In genomic region chr12:35390266-35390665, GRCm38 (mm10) we compare ENCODE assay signal across 34 mouse cellular contexts.
"Had no signal": no experiment of that assay in that cellular context is flagged by ENCODE, and none has a peak within 500 bp of the region (broad histone marks: within the 10 kb centered on the region; RNA-seq: fewer than 3 reads in every experiment).

No protein-coding gene starts in this region.

- H3K27ac ChIP-seq: heart, embryonic 10.5 days; heart, embryonic 13.5 days; heart, embryonic 15.5 days; hindbrain, embryonic 10.5 days; hindbrain, embryonic 12.5 days; hindbrain, embryonic 14.5 days; hindbrain, embryonic 15.5 days; hindbrain, postnatal 0 days; intestine, embryonic 15.5 days; kidney, embryonic 15.5 days; kidney, postnatal 0 days; layer of hippocampus, adult 2 months had no signal

- ATAC-seq: hindbrain, embryonic 16.5 days; hindbrain, postnatal 0 days; inflammation-experienced regulatory T-cells, adult 6 months; intestine, embryonic 15.5 days; intestine, embryonic 16.5 days; intestine, postnatal 0 days had no signal

- H3K36me3 ChIP-seq: heart, embryonic 10.5 days; heart, embryonic 12.5 days; heart, embryonic 13.5 days; heart, embryonic 15.5 days; hindbrain, embryonic 10.5 days; hindbrain, embryonic 12.5 days; hindbrain, embryonic 15.5 days; intestine, embryonic 15.5 days; kidney, embryonic 15.5 days had no signal

- H3K4me1 ChIP-seq: heart, embryonic 10.5 days; heart, embryonic 12.5 days; heart, embryonic 13.5 days; heart, embryonic 15.5 days; hindbrain, embryonic 10.5 days; hindbrain, embryonic 12.5 days; hindbrain, embryonic 15.5 days; intestine, embryonic 15.5 days; kidney, embryonic 15.5 days had no signal

- H3K9ac ChIP-seq: heart, embryonic 12.5 days; heart, embryonic 13.5 days; heart, embryonic 15.5 days; hindbrain, embryonic 12.5 days; hindbrain, embryonic 14.5 days; hindbrain, embryonic 15.5 days; intestine, embryonic 15.5 days; kidney, embryonic 15.5 days had no signal

- DNase-seq: heart, postnatal 10 days; heart, postnatal 14 days; heart, postnatal 36 days; heart, postnatal 4 days; kidney, adult 11 months; kidney, adult 18-20 months; kidney, adult 2 months; kidney, adult 8-10 months; kidney, adult 9 months; kidney, postnatal 10 days; kidney, postnatal 14 days; kidney, postnatal 25 days; kidney, postnatal 36 days; kidney, postnatal 4 days; layer of hippocampus, adult 9-11 months; layer of hippocampus, postnatal 36 days had no signal

- H3K4me2 ChIP-seq: heart, embryonic 11.5 days; heart, embryonic 12.5 days; heart, embryonic 13.5 days; heart, embryonic 15.5 days; hindbrain, embryonic 12.5 days; hindbrain, embryonic 14.5 days; hindbrain, embryonic 15.5 days; intestine, embryonic 15.5 days; kidney, embryonic 15.5 days had no signal

- H3K4me3 ChIP-seq: heart, embryonic 10.5 days; heart, embryonic 12.5 days; heart, embryonic 13.5 days; heart, embryonic 15.5 days; hindbrain, embryonic 10.5 days; hindbrain, embryonic 12.5 days; hindbrain, embryonic 15.5 days; intestine, embryonic 15.5 days; kidney, embryonic 15.5 days; layer of hippocampus, adult 2 months had no signal

- H3K9me3 ChIP-seq: heart, embryonic 10.5 days; heart, embryonic 12.5 days; heart, embryonic 13.5 days; heart, embryonic 15.5 days; hindbrain, embryonic 10.5 days; hindbrain, embryonic 12.5 days; hindbrain, embryonic 15.5 days; intestine, embryonic 15.5 days; kidney, embryonic 15.5 days had no signal

- H3K27me3 ChIP-seq: heart, embryonic 12.5 days; heart, embryonic 13.5 days; heart, embryonic 15.5 days; hindbrain, embryonic 12.5 days; hindbrain, embryonic 15.5 days; intestine, embryonic 15.5 days; kidney, embryonic 15.5 days had no signal
